Mouse (Mus musculus): ENCODE data around the gene Ttc9c.

The Ttc9c gene

GRCm38 (mm10) chr19:8773409-8773808 lies 45.7 kb downstream of the Ttc9c start:
- no peak for DNase-seq

GRCm38 (mm10) chr19:8772996-8773395 lies 46.1 kb downstream of the Ttc9c start:
- no peak for DNase-seq

- DNase-seq, result peak; percentile 87
Observed at GRCm38 (mm10) chr19:8770567-8771270, 48.4 kb downstream of the Ttc9c start, which contains the start of gene Tmem223. Tmem223 (plus strand) TSS chr19:8770996.

GRCm38 (mm10) chr19:8765562-8765961 lies 53.6 kb downstream of the Ttc9c start:
- DNase-seq, result no peak

- DNase-seq, result no peak
Observed at GRCm38 (mm10) chr19:8763276-8763675, 55.9 kb downstream of the Ttc9c start.

GRCm38 (mm10) chr19:8760757-8761156 lies 58.4 kb downstream of the Ttc9c start:
- no peak for DNase-seq

All from embryo, embryonic 11 days (tissue).